Mouse (Mus musculus) heart, embryonic 12.5 days (tissue): Measurements from ENCODE around the gene Sh2d3c. TPM values are rescaled to one million over a fixed set of nuclear protein-coding genes. Genes with fewer than 3 reads are reported as not detected.

Experiments
- ATAC-seq: fragments of 200-750 bp; cut with Nextera tagmentation; 2 replicates; pipeline ENCODE4 v1.8.0; 2017; ENCODE audit warnings: moderate TSS enrichment, moderate library complexity; ENCODE audit not compliant: insufficient number of reproducible peaks, low FRiP score
- H3K27ac ChIP-seq: fragments of 300-500 bp; sonication (generic); 2 replicates; pipeline ENCODE4 v1.5.1; 2016; ENCODE audit warnings: mild to moderate bottlenecking, moderate library complexity; ENCODE audit not compliant: poor library complexity, severe bottlenecking
- H3K27me3 ChIP-seq: fragments of 300-500 bp; sonication (generic); replicated peaks from 2 replicates; pipeline ENCODE4 v1.6.1; 2016; ENCODE audit warnings: mild to moderate bottlenecking, moderate library complexity
- H3K36me3 ChIP-seq: fragments of 300-500 bp; sonication (generic); 2 replicates; pipeline ENCODE4 v1.6.1; 2016; ENCODE audit warnings: mild to moderate bottlenecking, moderate library complexity
- H3K4me1 ChIP-seq: fragments of 300-500 bp; sonication (generic); replicated peaks from 2 replicates; pipeline ENCODE4 v1.6.1; 2016; ENCODE audit warnings: mild to moderate bottlenecking
- H3K4me2 ChIP-seq: fragments of 300-500 bp; sonication (generic); 2 replicates; pipeline ENCODE4 v1.6.1; 2016; ENCODE audit warnings: mild to moderate bottlenecking, moderate library complexity
- H3K4me3 ChIP-seq: fragments of 300-500 bp; sonication (generic); 2 replicates; pipeline ENCODE4 v1.5.1; 2016; ENCODE audit warnings: mild to moderate bottlenecking
- H3K9ac ChIP-seq: fragments of 300-500 bp; sonication (generic); 2 replicates; pipeline ENCODE4 v1.6.1; 2016; ENCODE audit warnings: mild to moderate bottlenecking, moderate library complexity
- H3K9me3 ChIP-seq: fragments of 300-500 bp; sonication (generic); replicated peaks from 2 replicates; pipeline ENCODE4 v1.6.1; 2016; ENCODE audit warnings: mild to moderate bottlenecking, moderate library complexity
- WGBS: fragments of 180-500 bp; shearing (Covaris S2); methylation state at CpG from one replicate; pipeline ENCODE4 v1.1.7; 2016; 5-methylcytosine and 5-hydroxymethylcytosine counted together
- polyA plus RNA-seq: library from polyadenylated mRNA; unstranded; fragments of >200 nt; fragmentation: Nextera tagmentation; extraction: Ambion mirVana; gene quantifications from 2 replicates; pipeline ENCODE4 v1.2.1, GENCODE M21; 2016

Gene Sh2d3c
- polyA plus RNA-seq, 1 experiment from 2014 or later: 36.0 TPM

GRCm38 (mm10) chr2:32699680-32700079, 21.2 kb upstream of the Sh2d3c start:
- no peaks in the 10 kb centered on the region for H3K27me3 ChIP-seq
- H3K4me3 ChIP-seq: no peak overlapping the region
- no peak overlapping the region for H3K9ac ChIP-seq
- H3K27ac ChIP-seq: no peak overlapping the region
- H3K36me3 ChIP-seq: peaks cover 36% of the 10 kb centered on the region
- no peak for ATAC-seq
- no peaks in the 10 kb centered on the region for H3K4me1 ChIP-seq
- WGBS: 79% methylated on average over 6 of the region's 6 CpGs
- no peaks in the 10 kb centered on the region for H3K9me3 ChIP-seq
- no peak overlapping the region for H3K4me2 ChIP-seq

GRCm38 (mm10) chr2:32700966-32701743, 19.7 kb upstream of the Sh2d3c start:
- H3K27ac ChIP-seq: no peak overlapping the region
- H3K4me2 ChIP-seq: no peak overlapping the region
- no peak overlapping the region for H3K4me3 ChIP-seq
- peaks cover 51% of the 10 kb centered on the region for H3K36me3 ChIP-seq
- H3K4me1 ChIP-seq: no peaks in the 10 kb centered on the region
- ATAC-seq: no peak
- no peaks in the 10 kb centered on the region for H3K9me3 ChIP-seq
- H3K9ac ChIP-seq: no peak overlapping the region
- WGBS: 82% methylated on average over 14 of the region's 14 CpGs
- H3K27me3 ChIP-seq: no peaks in the 10 kb centered on the region

- no peak overlapping the region for H3K27ac ChIP-seq
- no peaks in the 10 kb centered on the region for H3K27me3 ChIP-seq
- no peaks in the 10 kb centered on the region for H3K9me3 ChIP-seq
- no peak overlapping the region for H3K4me2 ChIP-seq
- no peak for ATAC-seq
- 94% methylated on average over 8 of the region's 8 CpGs for WGBS
- peaks cover 70% of the 10 kb centered on the region for H3K36me3 ChIP-seq
- no peaks in the 10 kb centered on the region for H3K4me1 ChIP-seq
- no peak overlapping the region for H3K9ac ChIP-seq
- H3K4me3 ChIP-seq: no peak overlapping the region
Observed at GRCm38 (mm10) chr2:32703046-32703445, 17.8 kb upstream of the Sh2d3c start.

GRCm38 (mm10) chr2:32704021-32704421, 16.8 kb upstream of the Sh2d3c start, which contains the start of gene Fpgs:
Fpgs (minus strand) TSS chr2:32704145.
- no peak within 1 kb of the TSS for H3K4me3 ChIP-seq
- no peak within 1 kb of the TSS for H3K4me2 ChIP-seq
- H3K36me3 ChIP-seq: peaks cover 80% of the 10 kb centered on the region
- no peaks in the 10 kb centered on the region for H3K9me3 ChIP-seq
- H3K27ac ChIP-seq: no peak within 1 kb of the TSS
- no peak within 1 kb of the TSS for H3K9ac ChIP-seq
- H3K27me3 ChIP-seq: no peaks in the 10 kb centered on the region
- no peaks in the 10 kb centered on the region; the same call in 1 of the 2 replicates for H3K4me1 ChIP-seq
- whole genome bisulfite sequencing: 80% methylated on average over 2 of the region's 2 CpGs
- ATAC-seq: no peak

- no peak overlapping the region for H3K4me2 ChIP-seq
- WGBS: 91% methylated on average over 7 of the region's 7 CpGs
- no peak for ATAC-seq
Observed at GRCm38 (mm10) chr2:32705018-32705417, 15.8 kb upstream of the Sh2d3c start.

GRCm38 (mm10) chr2:32706971-32707370, 13.9 kb upstream of the Sh2d3c start:
- H3K27ac ChIP-seq: no peak overlapping the region
- WGBS: 86% methylated on average over 6 of the region's 6 CpGs
- H3K36me3 ChIP-seq: peaks cover 95% of the 10 kb centered on the region
- no peak for ATAC-seq
- H3K4me1 ChIP-seq: peaks cover 15% of the 10 kb centered on the region
- no peak overlapping the region for H3K9ac ChIP-seq
- no peak overlapping the region for H3K4me3 ChIP-seq
- H3K4me2 ChIP-seq: no peak overlapping the region
- H3K27me3 ChIP-seq: no peaks in the 10 kb centered on the region
- no peaks in the 10 kb centered on the region for H3K9me3 ChIP-seq

More at GRCm38 (mm10) chr2:32705018-32705417, 15.8 kb upstream of the Sh2d3c start:
- Histone ChIP-seq H3K4me3 (no peak overlapping the region), H3K36me3 (peaks cover 90% of the 10 kb centered on the region), H3K9ac (no peak overlapping the region), H3K9me3 (no peaks in the 10 kb centered on the region), H3K27ac (no peak overlapping the region), H3K27me3 (no peaks in the 10 kb centered on the region), H3K4me1 (no peaks in the 10 kb centered on the region; the same call in 1 of the 2 replicates)

GRCm38 (mm10) chr2:32708643-32709042, 12.2 kb upstream of the Sh2d3c start:
- Histone ChIP-seq H3K27me3 (no peaks in the 10 kb centered on the region), H3K4me3 (no peak overlapping the region), H3K36me3 (peaks cover 78% of the 10 kb centered on the region), H3K9me3 (no peaks in the 10 kb centered on the region), H3K27ac (no peak overlapping the region), H3K4me1 (peaks cover 16% of the 10 kb centered on the region), H3K4me2 (no peak overlapping the region), H3K9ac (no peak overlapping the region)
- no peak for ATAC-seq
- WGBS: 50% methylated on average over 3 of the region's 3 CpGs

GRCm38 (mm10) chr2:32709521-32710137, 11.2 kb upstream of the Sh2d3c start:
- H3K27ac ChIP-seq: no peak overlapping the region
- H3K4me1 ChIP-seq: peaks cover 26% of the 10 kb centered on the region
- peaks cover 70% of the 10 kb centered on the region for H3K36me3 ChIP-seq
- no peak overlapping the region for H3K9ac ChIP-seq
- H3K9me3 ChIP-seq: no peaks in the 10 kb centered on the region
- no peak overlapping the region for H3K4me3 ChIP-seq
- H3K27me3 ChIP-seq: no peaks in the 10 kb centered on the region
- ATAC-seq: no peak
- 88% methylated on average over 20 of the region's 20 CpGs for WGBS
- H3K4me2 ChIP-seq: no peak overlapping the region

GRCm38 (mm10) chr2:32710425-32710824, 10.4 kb upstream of the Sh2d3c start:
- WGBS: 79% methylated on average over 5 of the region's 5 CpGs
- no peak overlapping the region for H3K9ac ChIP-seq
- H3K9me3 ChIP-seq: no peaks in the 10 kb centered on the region
- peaks cover 62% of the 10 kb centered on the region for H3K36me3 ChIP-seq
- peak overlapping the region; percentile 3; the same call in 1 of the 2 replicates for H3K27ac ChIP-seq
- no peaks in the 10 kb centered on the region for H3K27me3 ChIP-seq
- H3K4me3 ChIP-seq: no peak overlapping the region
- ATAC-seq: no peak
- peaks cover 34% of the 10 kb centered on the region for H3K4me1 ChIP-seq
- no peak overlapping the region for H3K4me2 ChIP-seq

GRCm38 (mm10) chr2:32711301-32712056, 9.4 kb upstream of the Sh2d3c start:
- peaks cover 51% of the 10 kb centered on the region for H3K36me3 ChIP-seq
- WGBS: 26% methylated on average over 9 of the region's 9 CpGs

GRCm38 (mm10) chr2:32712108-32712551, 8.7 kb upstream of the Sh2d3c start:
- H3K36me3 ChIP-seq: peaks cover 45% of the 10 kb centered on the region
- H3K27me3 ChIP-seq: no peaks in the 10 kb centered on the region
- no peaks in the 10 kb centered on the region for H3K9me3 ChIP-seq
- WGBS: 0% methylated on average over 41 of the region's 41 CpGs
- peak overlapping the region; percentile 77 for H3K9ac ChIP-seq
- peak overlapping the region; percentile 80 for H3K4me2 ChIP-seq
- H3K27ac ChIP-seq: peak overlapping the region; percentile 94
- peak overlapping the region; percentile 93 for H3K4me3 ChIP-seq
- ATAC-seq: peak; percentile 54
- H3K4me1 ChIP-seq: peaks cover 35% of the 10 kb centered on the region

More at GRCm38 (mm10) chr2:32711301-32712056, 9.4 kb upstream of the Sh2d3c start:
- no peak for ATAC-seq
- H3K9me3 ChIP-seq: no peaks in the 10 kb centered on the region
- H3K27me3 ChIP-seq: no peaks in the 10 kb centered on the region
- peak overlapping the region; percentile 80 for H3K4me2 ChIP-seq
- H3K4me3 ChIP-seq: peak overlapping the region; percentile 93
- H3K27ac ChIP-seq: peak overlapping the region; percentile 94
- H3K4me1 ChIP-seq: peaks cover 35% of the 10 kb centered on the region
- H3K9ac ChIP-seq: peak overlapping the region; percentile 77
